Mouse (Mus musculus): ENCODE measurements at regions not wholly inside any gene's neighbourhood (a gene's known extent, or its start where the extent isn't known, plus 50 kb on each side); places are given as distances from the start of the nearest gene placed in this dataset.
"Not testable (repeated sequence)": the region's sequence is repeated elsewhere in the genome, so short reads cannot be mapped to it uniquely, and the experiment has no call there.

GRCm38 (mm10) chr6:67681641-67682040 lies 146.0 kb upstream of the Tacstd2 start:
- TF ChIP-seq POLR2A (IDR thresholded peaks at IDR 0.05; ENCODE audit: insufficient read depth, low read length); CTCF (IDR thresholded peaks at IDR 0.05; ENCODE audit: low read depth, low read length); EP300 (IDR thresholded peaks at IDR 0.05; ENCODE audit: insufficient read depth, low read depth, low read length): not testable (repeated sequence)
